Mouse (Mus musculus) adrenal gland, postnatal 36 days (tissue): ENCODE results near the gene Pde12. TPM values are rescaled to one million over a fixed set of nuclear protein-coding genes. Genes with fewer than 3 reads are reported as not detected.

ENCODE experiments used
- DNase-seq, 2 experiments: peaks; one replicate each; pipeline ENCODE4 v3.0.0; 2021; ENCODE audit warnings: mixed read lengths in 1 of 2
- microRNA-seq: library from miRNA; unstranded; fragments of <30 nt; microRNA quantifications from one replicate; pipeline ENCODE4 v1.2.0, GENCODE M21; 2021
- total RNA-seq, 2 experiments: library from RNA; stranded (reverse); gene quantifications; 2 replicates each; pipeline ENCODE4 v1.2.3; 2021

Pde12 gene
- total RNA-seq, 2 experiments from 2014 or later = 10.6 to 12.5 TPM

GRCm38 (mm10) chr14:26645989-26646650 is 23.6 kb downstream of the Pde12 start:
- DNase-seq = no peak

GRCm38 (mm10) chr14:26643006-26643624 is 26.6 kb downstream of the Pde12 start:
- no peak for DNase-seq

- no peak for DNase-seq
These were observed 29.7 kb downstream of the Pde12 start for GRCm38 (mm10) chr14:26639961-26640360.

GRCm38 (mm10) chr14:26639251-26639650 is 30.4 kb downstream of the Pde12 start:
- no peak for DNase-seq

- peak; percentile 69 to 75 for DNase-seq
These were observed 31.0 kb downstream of the Pde12 start for GRCm38 (mm10) chr14:26638708-26639084.

GRCm38 (mm10) chr14:26637851-26638707 is 31.6 kb downstream of the Pde12 start, which contains the start of gene Arf4:
Arf4 (plus strand) TSS chr14:26638074.
- DNase-seq = peak; percentile 98 to 99

GRCm38 (mm10) chr14:26637025-26637850 is 32.4 kb downstream of the Pde12 start:
- DNase-seq = peak; percentile 25 to 42

GRCm38 (mm10) chr14:26626605-26627140 is 43.0 kb downstream of the Pde12 start:
- DNase-seq = no peak

- no peak for DNase-seq
These were observed 44.4 kb downstream of the Pde12 start for GRCm38 (mm10) chr14:26625301-26625700.

- DNase-seq = no peak
These were observed 59.0 kb downstream of the Pde12 start for GRCm38 (mm10) chr14:26610689-26611088.

Small RNA genes lying within 50 kb of the gene (microRNA-seq; reads per million reads assigned to microRNA genes)
- gene Mir7672 = not detected

Other genes starting within 250 kb of the Pde12 start
- 10 to 100 TPM; 76.2 to 84.7 TPM for gene Slmap, start 135.0 kb downstream of the Pde12 start, total RNA-seq
- gene Dennd6a, start 96.0 kb downstream of the Pde12 start, total RNA-seq = 10 to 100 TPM; 31.2 to 39.6 TPM
- gene Arf4, start 31.8 kb downstream of the Pde12 start, total RNA-seq = 100 to 1,000 TPM; 196 to 225 TPM
- under 1 TPM in 1 of 2 experiments, not detected in 1; 0.03 TPM for gene Dnah12, start 23.4 kb upstream of the Pde12 start, total RNA-seq
- not detected for gene Asb14, start 224.7 kb upstream of the Pde12 start, total RNA-seq